Mouse (Mus musculus) lung, embryonic 15.5 days (tissue): ENCODE measurements at regions not wholly inside any gene's neighbourhood (a gene's known extent, or its start where the extent isn't known, plus 50 kb on each side); places are given as distances from the start of the nearest gene placed in this dataset.

Experiments used
- ATAC-seq: fragments of 200-750 bp; cut with Nextera tagmentation; 2 replicates; pipeline ENCODE4 v1.8.0; 2017; ENCODE audit warnings: moderate number of reproducible peaks, borderline replicate concordance; ENCODE audit not compliant: low FRiP score, low TSS enrichment; ENCODE audit errors: extremely low read depth
- H3K27ac ChIP-seq: fragments of 300-500 bp; sonication (generic); 2 replicates; pipeline ENCODE4 v1.5.1; 2015; ENCODE audit warnings: moderate library complexity, mild to moderate bottlenecking, inconsistent platforms
- H3K27me3 ChIP-seq: fragments of 300-500 bp; sonication (generic); 2 replicates; pipeline ENCODE4 v1.6.1; 2015; ENCODE audit warnings: inconsistent platforms
- H3K36me3 ChIP-seq: fragments of 300-500 bp; sonication (generic); 2 replicates; pipeline ENCODE4 v1.6.1; 2015; ENCODE audit warnings: inconsistent platforms
- H3K4me1 ChIP-seq: fragments of 300-500 bp; sonication (generic); 2 replicates; pipeline ENCODE4 v1.6.1; 2015; ENCODE audit warnings: inconsistent platforms
- H3K4me2 ChIP-seq: fragments of 300-500 bp; sonication (generic); 2 replicates; pipeline ENCODE4 v1.6.1; 2015; ENCODE audit warnings: inconsistent platforms, mild to moderate bottlenecking, moderate library complexity
- H3K4me3 ChIP-seq: fragments of 300-500 bp; sonication (generic); 2 replicates; pipeline ENCODE4 v1.5.1; 2015; ENCODE audit warnings: mild to moderate bottlenecking, inconsistent platforms
- H3K9ac ChIP-seq: fragments of 300-500 bp; sonication (generic); 2 replicates; pipeline ENCODE4 v1.6.1; 2015; ENCODE audit warnings: inconsistent platforms
- H3K9me3 ChIP-seq: fragments of 300-500 bp; sonication (generic); 2 replicates; pipeline ENCODE4 v1.6.1; 2016; ENCODE audit warnings: inconsistent platforms
- WGBS: fragments of 180-500 bp; shearing (Covaris S2); methylation state at CpG from one replicate; pipeline ENCODE4 v1.1.7; 2015; 5-methylcytosine and 5-hydroxymethylcytosine counted together

- WGBS = 24% methylated on average over 11 of the region's 11 CpGs
- Histone ChIP-seq H3K4me1 (peaks cover 2% of the 10 kb centered on the region; the same call in 1 of the 2 replicates), H3K27me3 (no peaks in the 10 kb centered on the region), H3K27ac (no peak overlapping the region), H3K4me3 (no peak overlapping the region), H3K36me3 (no peaks in the 10 kb centered on the region), H3K9ac (no peak overlapping the region), H3K4me2 (no peak overlapping the region), H3K9me3 (no peaks in the 10 kb centered on the region)
- ATAC-seq = no peak
These were observed 135.5 kb upstream of the Slc35f3 start for GRCm38 (mm10) chr8:126162748-126163371.

- no peaks in the 10 kb centered on the region for H3K4me1 ChIP-seq
- no peak overlapping the region for H3K27ac ChIP-seq
- H3K27me3 ChIP-seq = no peaks in the 10 kb centered on the region
- H3K4me2 ChIP-seq = no peak overlapping the region
- no peak overlapping the region for H3K9ac ChIP-seq
- 66% methylated on average over 5 of the region's 5 CpGs for WGBS
- H3K36me3 ChIP-seq = no peaks in the 10 kb centered on the region
- H3K9me3 ChIP-seq = no peaks in the 10 kb centered on the region
- ATAC-seq = no peak
- H3K4me3 ChIP-seq = no peak overlapping the region
These were observed 134.4 kb upstream of the Slc35f3 start for GRCm38 (mm10) chr8:126163954-126164353.

GRCm38 (mm10) chr8:126165486-126166095, 132.8 kb upstream of the Slc35f3 start:
- H3K27me3 ChIP-seq = no peaks in the 10 kb centered on the region
- no peak overlapping the region for H3K9ac ChIP-seq
- no peak for ATAC-seq
- H3K4me2 ChIP-seq = no peak overlapping the region
- H3K36me3 ChIP-seq = no peaks in the 10 kb centered on the region
- H3K27ac ChIP-seq = no peak overlapping the region
- no peak overlapping the region for H3K4me3 ChIP-seq
- no peaks in the 10 kb centered on the region for H3K4me1 ChIP-seq
- 59% methylated on average over 8 of the region's 8 CpGs for WGBS
- no peaks in the 10 kb centered on the region for H3K9me3 ChIP-seq

- Histone ChIP-seq H3K27ac (no peak overlapping the region), H3K4me1 (no peaks in the 10 kb centered on the region), H3K4me2 (no peak overlapping the region), H3K9me3 (no peaks in the 10 kb centered on the region), H3K4me3 (no peak overlapping the region), H3K9ac (no peak overlapping the region), H3K36me3 (no peaks in the 10 kb centered on the region), H3K27me3 (no peaks in the 10 kb centered on the region)
- ATAC-seq = no peak
- 56% methylated on average over 7 of the region's 7 CpGs for WGBS
These were observed 132.0 kb upstream of the Slc35f3 start for GRCm38 (mm10) chr8:126166394-126166793.

- no peak overlapping the region for H3K27ac ChIP-seq
- H3K4me1 ChIP-seq = no peaks in the 10 kb centered on the region
- 61% methylated on average over 7 of the region's 7 CpGs for WGBS
- H3K4me2 ChIP-seq = no peak overlapping the region
- no peaks in the 10 kb centered on the region for H3K36me3 ChIP-seq
- no peaks in the 10 kb centered on the region for H3K27me3 ChIP-seq
- no peak overlapping the region for H3K4me3 ChIP-seq
- ATAC-seq = no peak
- H3K9me3 ChIP-seq = no peaks in the 10 kb centered on the region
- no peak overlapping the region for H3K9ac ChIP-seq
These were observed 123.9 kb upstream of the Slc35f3 start for GRCm38 (mm10) chr8:126174451-126174850.

GRCm38 (mm10) chr8:126176305-126176704, 122.1 kb upstream of the Slc35f3 start:
- WGBS = 90% methylated on average over 7 of the region's 7 CpGs
- H3K27ac ChIP-seq = no peak overlapping the region
- no peak overlapping the region for H3K9ac ChIP-seq
- H3K27me3 ChIP-seq = no peaks in the 10 kb centered on the region
- no peak for ATAC-seq
- H3K9me3 ChIP-seq = no peaks in the 10 kb centered on the region
- no peak overlapping the region for H3K4me2 ChIP-seq
- no peaks in the 10 kb centered on the region for H3K36me3 ChIP-seq
- H3K4me1 ChIP-seq = no peaks in the 10 kb centered on the region
- H3K4me3 ChIP-seq = no peak overlapping the region

- H3K27ac ChIP-seq = no peak overlapping the region
- no peak overlapping the region for H3K4me2 ChIP-seq
- H3K4me1 ChIP-seq = no peaks in the 10 kb centered on the region
- H3K9ac ChIP-seq = no peak overlapping the region
- 42% methylated on average over 10 of the region's 10 CpGs for WGBS
- H3K27me3 ChIP-seq = no peaks in the 10 kb centered on the region
- no peaks in the 10 kb centered on the region for H3K9me3 ChIP-seq
- H3K36me3 ChIP-seq = no peaks in the 10 kb centered on the region
- ATAC-seq = peak; percentile 65; the same call in 1 of the 2 replicates
- no peak overlapping the region for H3K4me3 ChIP-seq
These were observed 120.5 kb upstream of the Slc35f3 start for GRCm38 (mm10) chr8:126177855-126178254.

- no peak overlapping the region for H3K4me3 ChIP-seq
- H3K27ac ChIP-seq = 0 out of 2 replicates have a peak overlapping the region, but pooled peaks have one; percentile 5
- no peaks in the 10 kb centered on the region for H3K36me3 ChIP-seq
- H3K4me1 ChIP-seq = no peaks in the 10 kb centered on the region
- H3K9me3 ChIP-seq = no peaks in the 10 kb centered on the region
- WGBS = 44% methylated on average over 5 of the region's 5 CpGs
- H3K27me3 ChIP-seq = no peaks in the 10 kb centered on the region
- ATAC-seq = no peak
- no peak overlapping the region for H3K4me2 ChIP-seq
- no peak overlapping the region for H3K9ac ChIP-seq
These were observed 109.5 kb upstream of the Slc35f3 start for GRCm38 (mm10) chr8:126188741-126189285.

GRCm38 (mm10) chr8:126195616-126196015, 102.7 kb upstream of the Slc35f3 start:
- no peaks in the 10 kb centered on the region for H3K9me3 ChIP-seq
- no peak overlapping the region for H3K4me2 ChIP-seq
- H3K4me1 ChIP-seq = no peaks in the 10 kb centered on the region
- H3K4me3 ChIP-seq = no peak overlapping the region
- H3K9ac ChIP-seq = no peak overlapping the region
- no peaks in the 10 kb centered on the region for H3K36me3 ChIP-seq
- no peaks in the 10 kb centered on the region for H3K27me3 ChIP-seq
- 86% methylated on average over 2 of the region's 2 CpGs for WGBS
- H3K27ac ChIP-seq = no peak overlapping the region
- ATAC-seq = no peak

- no peak for ATAC-seq
- H3K9me3 ChIP-seq = no peaks in the 10 kb centered on the region
- no peak overlapping the region for H3K27ac ChIP-seq
- WGBS = 81% methylated on average over 8 of the region's 8 CpGs
- no peaks in the 10 kb centered on the region for H3K4me1 ChIP-seq
- no peak overlapping the region for H3K9ac ChIP-seq
- H3K27me3 ChIP-seq = no peaks in the 10 kb centered on the region
- no peak overlapping the region for H3K4me2 ChIP-seq
- no peak overlapping the region for H3K4me3 ChIP-seq
- H3K36me3 ChIP-seq = no peaks in the 10 kb centered on the region
These were observed 87.8 kb upstream of the Slc35f3 start for GRCm38 (mm10) chr8:126210561-126210960.

- no peak for ATAC-seq
- Histone ChIP-seq H3K27me3 (no peaks in the 10 kb centered on the region), H3K36me3 (no peaks in the 10 kb centered on the region), H3K9ac (no peak overlapping the region), H3K9me3 (no peaks in the 10 kb centered on the region), H3K4me3 (no peak overlapping the region), H3K4me1 (no peaks in the 10 kb centered on the region), H3K4me2 (no peak overlapping the region), H3K27ac (no peak overlapping the region)
- WGBS = 75% methylated on average over 5 of the region's 5 CpGs
These were observed 85.6 kb upstream of the Slc35f3 start for GRCm38 (mm10) chr8:126212802-126213201.

GRCm38 (mm10) chr8:126214571-126214970, 83.8 kb upstream of the Slc35f3 start:
- no peaks in the 10 kb centered on the region for H3K9me3 ChIP-seq
- no peak overlapping the region for H3K4me2 ChIP-seq
- no peak overlapping the region for H3K4me3 ChIP-seq
- no peak for ATAC-seq
- H3K27ac ChIP-seq = no peak overlapping the region
- no peaks in the 10 kb centered on the region for H3K27me3 ChIP-seq
- H3K36me3 ChIP-seq = no peaks in the 10 kb centered on the region
- no peaks in the 10 kb centered on the region for H3K4me1 ChIP-seq
- WGBS = 45% methylated on average over 1 of the region's 1 CpGs
- H3K9ac ChIP-seq = no peak overlapping the region
